Mouse (Mus musculus) lung, postnatal 10 days (tissue): ENCODE data around the gene Tie1.
"Not testable (repeated sequence)": the region's sequence is repeated elsewhere in the genome, so short reads cannot be mapped to it uniquely, and the experiment has no call there.

Source experiments
- DNase-seq: peaks from one replicate; pipeline ENCODE4 v3.0.0; 2021

Tie1 gene

GRCm38 (mm10) chr4:118489717-118490132, at the start of gene Tie1:
Gene Tie1 (minus strand): TSS chr4:118490061.
- DNase-seq, result peak; percentile 92

- no peak for DNase-seq
Observed at GRCm38 (mm10) chr4:118537801-118538200, 47.9 kb upstream of the Tie1 start.

GRCm38 (mm10) chr4:118535610-118536009, 45.7 kb upstream of the Tie1 start:
- no peak for DNase-seq

- no peak for DNase-seq
Observed at GRCm38 (mm10) chr4:118533605-118534004, 43.7 kb upstream of the Tie1 start.

GRCm38 (mm10) chr4:118533156-118533555, 43.3 kb upstream of the Tie1 start:
- DNase-seq, result no peak

GRCm38 (mm10) chr4:118532663-118533062, 42.8 kb upstream of the Tie1 start:
- DNase-seq, result no peak

GRCm38 (mm10) chr4:118527720-118528119, 37.9 kb upstream of the Tie1 start:
- no peak for DNase-seq

GRCm38 (mm10) chr4:118527335-118527681, 37.4 kb upstream of the Tie1 start:
- DNase-seq, result no peak

GRCm38 (mm10) chr4:118526408-118527334, 36.8 kb upstream of the Tie1 start, which contains the start of gene 2610528J11Rik:
Gene 2610528J11Rik (plus strand): TSS chr4:118526999.
- peak; percentile 84 for DNase-seq

- DNase-seq, result no peak
Observed at GRCm38 (mm10) chr4:118525779-118526178, 35.9 kb upstream of the Tie1 start.

GRCm38 (mm10) chr4:118523976-118524375, 34.1 kb upstream of the Tie1 start:
- DNase-seq, result no peak

GRCm38 (mm10) chr4:118522248-118522647, 32.4 kb upstream of the Tie1 start:
- no peak for DNase-seq

- DNase-seq, result no peak
Observed at GRCm38 (mm10) chr4:118518208-118518607, 28.3 kb upstream of the Tie1 start.

- no peak for DNase-seq
Observed at GRCm38 (mm10) chr4:118517497-118518146, 27.8 kb upstream of the Tie1 start.

- DNase-seq, result peak; percentile 49
Observed at GRCm38 (mm10) chr4:118516699-118517496, 27.0 kb upstream of the Tie1 start.

GRCm38 (mm10) chr4:118509050-118509449, 19.2 kb upstream of the Tie1 start:
- peak; percentile 45 for DNase-seq

- not testable (repeated sequence) for DNase-seq
Observed at GRCm38 (mm10) chr4:118507171-118507570, 17.3 kb upstream of the Tie1 start.

- DNase-seq, result peak; percentile 64
Observed at GRCm38 (mm10) chr4:118505551-118505950, 15.7 kb upstream of the Tie1 start.

GRCm38 (mm10) chr4:118500792-118501191, 10.9 kb upstream of the Tie1 start:
- no peak for DNase-seq

- no peak for DNase-seq
Observed at GRCm38 (mm10) chr4:118500171-118500724, 10.4 kb upstream of the Tie1 start.

- DNase-seq, result no peak
Observed at GRCm38 (mm10) chr4:118490461-118490860, 600 bp upstream of the Tie1 start.

GRCm38 (mm10) chr4:118476773-118477530, 12.9 kb downstream of the Tie1 start:
- no peak for DNase-seq
